Mouse (Mus musculus): ENCODE measurements around the gene Sppl2c. TPM values are rescaled to one million over a fixed set of nuclear protein-coding genes. Genes with fewer than 3 reads are reported as not detected.

Gene Sppl2c
- total RNA-seq, 2 experiments from 2014 or later: not detected

DNA sequence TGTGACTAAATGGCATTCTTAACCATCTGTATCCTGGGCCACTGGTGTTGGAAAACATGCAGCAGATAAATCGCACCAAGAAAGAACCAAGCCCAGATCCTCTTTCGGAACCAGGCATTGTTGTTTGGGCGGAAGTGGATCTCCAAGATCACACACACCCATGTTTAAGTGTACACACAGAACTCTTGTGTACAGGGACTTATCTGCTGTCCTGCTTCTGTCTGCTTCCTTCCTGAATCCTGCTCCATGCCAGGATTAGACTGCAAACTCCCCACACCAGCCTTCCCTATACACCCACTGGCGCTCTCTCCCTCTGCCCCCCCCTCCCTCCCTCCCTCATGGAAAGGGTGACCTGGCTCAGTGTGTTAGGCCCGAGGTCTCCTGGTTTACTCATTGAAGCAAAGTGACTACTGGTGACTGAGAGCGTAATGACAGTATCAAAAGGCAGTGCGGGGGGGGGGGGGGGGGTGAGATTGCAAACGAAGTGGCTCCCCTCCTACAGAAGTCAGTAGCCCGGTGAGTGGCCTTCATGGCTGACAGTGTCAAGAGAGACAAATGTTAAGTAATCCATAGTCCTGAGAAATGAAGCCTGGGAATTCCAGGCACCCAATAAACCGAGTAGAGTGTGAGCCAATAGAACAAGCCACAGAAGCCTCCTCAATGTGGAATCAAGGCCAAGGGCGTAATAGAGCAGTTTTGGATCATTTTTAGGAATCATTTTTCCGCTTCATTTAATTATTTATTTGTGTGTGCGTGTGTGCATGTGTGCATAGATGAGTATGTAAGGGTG is 52.0 kb downstream of the Sppl2c start:
- no peak for DNase-seq (ENCODE audit: low spot score in 2 of 2)

Other genes with a start within 250 kb of the Sppl2c start
- 1,000 to 10,000 TPM in 1 of 2 experiments, 100 to 1,000 TPM in 1; 994 to 1,064 TPM for gene Nsf, start 232.3 kb upstream of the Sppl2c start, total RNA-seq (2021)
- 10 to 100 TPM; 55.8 to 56.2 TPM for gene Arf2, start 219.6 kb upstream of the Sppl2c start, total RNA-seq (2021)
- gene Crhr1, start 53.5 kb upstream of the Sppl2c start, total RNA-seq (2021): 1 to 10 TPM; 8.0 to 8.3 TPM
- gene Mapt, start 45.1 kb downstream of the Sppl2c start, total RNA-seq (2021): 100 to 1,000 TPM; 323 to 343 TPM

Measured in layer of hippocampus, postnatal 14 days (tissue).